Mouse (Mus musculus) large intestine, adult 2 months (tissue): ENCODE measurements around the gene Hnf1b. TPM values are rescaled to one million over a fixed set of nuclear protein-coding genes. Genes with fewer than 3 reads are reported as not detected.

Source experiments
- polyA plus RNA-seq: library from polyadenylated mRNA; depleted of rRNA; stranded (reverse); fragments of >200 nt; gene quantifications from 2 replicates; pipeline ENCODE4 v1.2.3, GENCODE M21; 2012; rRNA removed

The Hnf1b gene
- polyA plus RNA-seq, 1 experiment: 14.4 TPM

Other genes with a start within 250 kb of the Hnf1b start
- not detected in 2 replicates for gene Rpl9-ps1, start 204.4 kb upstream of the Hnf1b start, polyA plus RNA-seq
- 2.1 and 2.5 TPM in 2 replicates for gene Ccl3, start 200.7 kb upstream of the Hnf1b start, polyA plus RNA-seq
- 2.7 and 4.5 TPM in 2 replicates for gene Ccl4, start 187.5 kb upstream of the Hnf1b start, polyA plus RNA-seq
- gene Wfdc17, start 146.1 kb upstream of the Hnf1b start, polyA plus RNA-seq: 3.3 and 5.8 TPM in 2 replicates
- not detected in 2 replicates for gene Wfdc18, start 141.0 kb upstream of the Hnf1b start, polyA plus RNA-seq
- gene Wfdc21, start 103.1 kb upstream of the Hnf1b start, polyA plus RNA-seq: 0.86 and 2.0 TPM in 2 replicates
- gene Heatr6, start 96.4 kb upstream of the Hnf1b start, polyA plus RNA-seq: 12.1 and 24.6 TPM in 2 replicates
- gene Ddx52, start 92.0 kb downstream of the Hnf1b start, polyA plus RNA-seq: 4.2 and 5.5 TPM in 2 replicates
- 10.5 and 18.6 TPM in 2 replicates for gene Synrg, start 114.4 kb downstream of the Hnf1b start, polyA plus RNA-seq
- 4.7 and 6.7 TPM in 2 replicates for gene Dusp14, start 219.2 kb downstream of the Hnf1b start, polyA plus RNA-seq